Mouse (Mus musculus) macrophage (primary cell): ENCODE measurements around the gene Eif4h. TPM values are rescaled to one million over a fixed set of nuclear protein-coding genes. Genes with fewer than 3 reads are reported as not detected.
A peak's percentile ranks its signal among the peaks of the same experiment; 100 is the strongest.

Source experiments
- H3K27ac ChIP-seq: fragments of 350-480 bp; formaldehyde crosslinking; 2 replicates; pipeline ENCODE4 v1.9.0; 2021
- H3K36me3 ChIP-seq: fragments of 350-480 bp; formaldehyde crosslinking; 2 replicates; pipeline ENCODE4 v1.9.0; 2021; ENCODE audit errors: inconsistent target
- H3K4me3 ChIP-seq: fragments of 350-480 bp; formaldehyde crosslinking; 2 replicates; pipeline ENCODE4 v1.9.0; 2021; ENCODE audit errors: inconsistent target
- H3K79me2 ChIP-seq: fragments of 350-480 bp; formaldehyde crosslinking; 2 replicates; pipeline ENCODE4 v1.9.0; 2021; ENCODE audit errors: inconsistent target
- WGBS: methylation state at CpG from one replicate; pipeline ENCODE4 v1.1.7; 2026; ENCODE audit warnings: inconsistent platforms; ENCODE audit not compliant: missing documents; 5-methylcytosine and 5-hydroxymethylcytosine counted together
- polyA plus RNA-seq: library from polyadenylated mRNA; stranded (reverse); fragments of 250-400 nt; gene quantifications from 3 replicates; pipeline ENCODE4 v1.2.4, GENCODE M21; 2018; ENCODE audit warnings: inconsistent platforms

Gene Eif4h
- polyA plus RNA-seq, 1 experiment from 2014 or later = 92.6 TPM

- 86% methylated on average over 11 of the region's 12 CpGs for WGBS
- H3K36me3 ChIP-seq = peaks cover 14% of the 10 kb centered on the region
- peak overlapping the region; percentile 99 for H3K27ac ChIP-seq
- peaks cover 92% of the 10 kb centered on the region for H3K79me2 ChIP-seq
- H3K4me3 ChIP-seq = no peak overlapping the region
Observed at GRCm38 (mm10) chr5:134609916-134610643, 29.2 kb downstream of the Eif4h start.

- Histone ChIP-seq H3K4me3 (no peak overlapping the region), H3K27ac (peak overlapping the region; percentile 84), H3K79me2 (peaks cover 70% of the 10 kb centered on the region), H3K36me3 (peaks cover 41% of the 10 kb centered on the region)
- WGBS = 0% methylated on average over 5 of the region's 5 CpGs
Observed at GRCm38 (mm10) chr5:134607121-134607520, 32.2 kb downstream of the Eif4h start.

GRCm38 (mm10) chr5:134606314-134606713, 33.0 kb downstream of the Eif4h start:
- Histone ChIP-seq H3K36me3 (peaks cover 44% of the 10 kb centered on the region), H3K27ac (peak overlapping the region; percentile 84), H3K4me3 (no peak overlapping the region), H3K79me2 (peaks cover 62% of the 10 kb centered on the region)

- H3K36me3 ChIP-seq = peaks cover 62% of the 10 kb centered on the region
- WGBS = 94% methylated on average over 11 of the region's 11 CpGs
- no peak overlapping the region for H3K4me3 ChIP-seq
- H3K79me2 ChIP-seq = peaks cover 42% of the 10 kb centered on the region
- no peak overlapping the region for H3K27ac ChIP-seq
Observed at GRCm38 (mm10) chr5:134604376-134604775, 34.9 kb downstream of the Eif4h start.

- Histone ChIP-seq H3K27ac (no peak overlapping the region), H3K4me3 (no peak overlapping the region), H3K36me3 (peaks cover 88% of the 10 kb centered on the region), H3K79me2 (no peaks in the 10 kb centered on the region; the same call in 1 of the 2 replicates)
- WGBS = 95% methylated on average over 10 of the region's 10 CpGs
Observed at GRCm38 (mm10) chr5:134597711-134598110, 41.6 kb downstream of the Eif4h start.

GRCm38 (mm10) chr5:134593093-134593492, 46.2 kb downstream of the Eif4h start:
- Histone ChIP-seq H3K36me3 (peaks cover 71% of the 10 kb centered on the region), H3K4me3 (no peak overlapping the region), H3K27ac (no peak overlapping the region), H3K79me2 (no peaks in the 10 kb centered on the region)
- 92% methylated on average over 9 of the region's 9 CpGs for WGBS

DNA sequence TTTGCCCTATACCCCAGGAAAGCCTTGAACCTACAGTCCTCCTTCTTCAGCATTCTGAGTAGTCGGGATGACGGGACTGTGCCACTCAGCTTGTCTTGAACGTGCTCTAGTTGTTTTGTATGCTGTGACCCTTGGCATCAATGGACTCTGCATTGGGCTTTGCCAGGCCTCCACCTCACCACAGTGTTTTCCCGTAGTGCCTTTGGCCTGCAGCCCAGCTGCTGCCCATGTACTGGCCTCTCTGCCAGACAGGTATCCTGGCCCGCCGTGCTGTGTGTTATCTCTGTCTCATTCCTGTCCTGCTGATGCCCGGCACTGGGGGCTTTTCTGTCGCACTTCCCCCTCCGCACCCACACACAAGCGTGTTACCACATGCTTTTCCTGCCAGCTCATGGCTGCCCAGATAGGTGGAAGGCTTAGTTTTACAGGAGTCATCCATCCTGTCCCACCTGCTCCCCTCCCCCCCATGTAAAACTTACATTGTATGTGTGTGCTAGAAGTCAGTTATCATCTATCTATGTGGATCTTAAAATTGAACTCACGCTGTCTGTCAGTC, 47.2 kb downstream of the Eif4h start:
- WGBS = 56% methylated on average over 10 of the region's 11 CpGs
- H3K27ac ChIP-seq = no peak overlapping the region

GRCm38 (mm10) chr5:134589900-134590299, 49.4 kb downstream of the Eif4h start:
- H3K36me3 ChIP-seq = peaks cover 50% of the 10 kb centered on the region
- H3K27ac ChIP-seq = no peak overlapping the region
- H3K79me2 ChIP-seq = peaks cover 20% of the 10 kb centered on the region
- no peak overlapping the region for H3K4me3 ChIP-seq
- WGBS = 24% methylated on average over 3 of the region's 3 CpGs

More for the DNA sequence above, 47.2 kb downstream of the Eif4h start:
- H3K79me2 ChIP-seq = no peaks in the 10 kb centered on the region; the same call in 1 of the 2 replicates
- peaks cover 66% of the 10 kb centered on the region for H3K36me3 ChIP-seq
- no peak overlapping the region for H3K4me3 ChIP-seq

- H3K79me2 ChIP-seq = peaks cover 36% of the 10 kb centered on the region
- H3K27ac ChIP-seq = peak overlapping the region; percentile 73
Observed at GRCm38 (mm10) chr5:134584798-134585197, 54.5 kb downstream of the Eif4h start.

DNA sequence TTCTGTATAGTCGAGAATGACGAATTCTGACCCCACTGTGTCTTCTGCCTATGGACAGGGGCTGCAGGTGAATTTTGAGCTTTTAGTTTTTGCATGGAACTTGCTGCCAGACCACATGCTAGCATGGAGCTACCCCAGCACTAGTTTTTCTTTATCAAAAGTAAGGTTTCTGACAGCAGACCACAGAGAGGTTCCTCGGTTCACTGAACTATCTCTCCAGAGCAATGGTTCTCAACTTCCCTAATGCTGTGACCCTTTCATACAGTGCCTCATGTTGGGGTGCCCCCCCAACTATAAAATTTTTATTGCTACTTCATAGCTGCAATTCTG, 55.4 kb downstream of the Eif4h start:
- Histone ChIP-seq H3K27ac (peak overlapping the region; percentile 73), H3K4me3 (peak overlapping the region; percentile 86; the same call in 1 of the 2 replicates)

More at GRCm38 (mm10) chr5:134584798-134585197, 54.5 kb downstream of the Eif4h start:
- 16% methylated on average over 5 of the region's 5 CpGs for WGBS
- Histone ChIP-seq H3K4me3 (no peak overlapping the region), H3K36me3 (peaks cover 9% of the 10 kb centered on the region; the same call in 1 of the 2 replicates)

GRCm38 (mm10) chr5:134583006-134583883, 56.0 kb downstream of the Eif4h start:
- Histone ChIP-seq H3K36me3 (peaks cover 9% of the 10 kb centered on the region; the same call in 1 of the 2 replicates), H3K27ac (peak overlapping the region; percentile 73), H3K4me3 (peak overlapping the region; percentile 86), H3K79me2 (peaks cover 36% of the 10 kb centered on the region)
- 20% methylated on average over 15 of the region's 15 CpGs for WGBS

More for the DNA sequence above, 55.4 kb downstream of the Eif4h start:
- Histone ChIP-seq H3K36me3 (peaks cover 9% of the 10 kb centered on the region; the same call in 1 of the 2 replicates), H3K79me2 (peaks cover 36% of the 10 kb centered on the region)
- WGBS = 11% methylated on average over 3 of the region's 3 CpGs

- peak overlapping the region; percentile 86 for H3K4me3 ChIP-seq
- 9% methylated on average over 24 of the region's 30 CpGs for WGBS
- H3K27ac ChIP-seq = peak overlapping the region; percentile 73
- H3K79me2 ChIP-seq = peaks cover 36% of the 10 kb centered on the region
- peaks cover 7% of the 10 kb centered on the region; the same call in 1 of the 2 replicates for H3K36me3 ChIP-seq
Observed at GRCm38 (mm10) chr5:134582221-134582907, 56.9 kb downstream of the Eif4h start.

DNA sequence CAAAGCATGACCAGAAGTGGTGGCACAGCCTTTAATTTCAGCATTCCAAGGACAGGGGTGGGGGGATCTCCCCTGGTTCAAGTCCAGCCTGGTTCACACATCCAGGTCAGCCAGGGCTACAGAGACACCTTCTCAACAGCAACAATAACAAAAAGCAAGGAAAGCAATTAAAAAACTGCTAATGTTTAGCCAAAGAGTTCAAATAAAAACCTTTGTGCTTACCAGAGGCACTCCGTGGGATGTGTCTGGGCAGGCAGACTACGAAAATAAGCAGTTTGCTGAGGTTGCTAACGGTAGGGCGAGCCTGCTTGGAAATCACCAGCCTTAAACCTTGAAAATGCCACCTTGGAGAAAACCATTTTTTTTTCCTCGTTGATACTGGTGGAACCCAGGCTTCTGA, 58.1 kb downstream of the Eif4h start, which contains the start of gene Rfc2:
Gene Rfc2, plus strand, starts transcription at position 221 of the 400 bp plus-strand sequence.
- 96% methylated on average over 5 of the region's 5 CpGs for WGBS
- H3K4me3 ChIP-seq = no peak within 1 kb of the TSS
- H3K27ac ChIP-seq = no peak within 1 kb of the TSS
- H3K79me2 ChIP-seq = peaks cover 28% of the 10 kb centered on the region
- H3K36me3 ChIP-seq = no peaks in the 10 kb centered on the region

DNA sequence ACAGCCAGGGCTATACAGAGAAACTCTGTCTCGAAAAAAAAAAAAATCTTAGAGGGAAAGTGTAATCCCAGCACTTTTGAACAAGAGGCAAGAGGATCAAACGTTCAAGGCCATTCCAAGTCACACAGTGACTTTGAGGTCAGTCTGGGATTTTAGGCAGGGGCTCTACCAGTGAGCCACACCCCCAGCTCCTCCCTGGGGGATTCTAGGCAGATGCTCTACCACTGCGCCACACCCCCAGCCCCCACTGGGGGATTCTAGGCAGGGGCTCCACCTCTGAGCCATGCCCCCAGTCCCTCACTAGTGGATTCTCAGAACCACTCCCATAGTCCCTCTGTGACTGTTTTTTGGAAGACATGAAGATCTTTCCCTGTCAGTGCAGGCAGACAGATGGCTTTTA, 60.2 kb downstream of the Eif4h start:
- 83% methylated on average over 3 of the region's 3 CpGs for WGBS
- no peak overlapping the region for H3K27ac ChIP-seq
- no peak overlapping the region for H3K4me3 ChIP-seq
- peaks cover 16% of the 10 kb centered on the region for H3K79me2 ChIP-seq
- no peaks in the 10 kb centered on the region for H3K36me3 ChIP-seq
